Mouse (Mus musculus): ENCODE results near the gene Rnls.

DNA sequence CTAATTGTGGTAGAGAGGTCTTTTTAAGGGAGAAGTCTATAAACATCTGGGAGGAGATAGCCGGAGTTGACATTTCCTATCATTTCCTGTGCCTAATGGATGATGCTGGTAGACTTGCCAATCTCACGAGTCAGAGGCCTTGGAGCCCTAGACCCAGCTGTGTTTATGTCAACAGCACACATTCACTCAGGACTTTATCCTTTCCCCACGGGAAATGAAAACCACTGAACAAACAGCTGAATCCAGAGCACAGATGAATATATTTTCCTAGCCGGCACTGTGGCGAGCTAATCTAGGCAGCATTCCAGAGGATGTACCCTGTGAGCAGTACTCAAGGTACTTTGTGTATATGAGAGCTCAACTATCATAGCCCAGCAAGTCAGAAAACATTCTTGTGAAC is 138.2 kb downstream of the Rnls start:
- no peak for TF ChIP-seq POLR2AphosphoS2 (IDR thresholded peaks at IDR 0.05; ENCODE audit: low read length)
- TF ChIP-seq CTCF (IDR thresholded peaks at IDR 0.05 in 2 of 3, conservative IDR thresholded peaks at IDR 0.05 in 1 of 3; ENCODE audit: control insufficient read depth in 1 of 3, insufficient read depth in 1 of 3, low read depth in 2 of 3, low read length in 3 of 3, poor library complexity in 1 of 3, severe bottlenecking in 1 of 3) = no peak
- no peak for TF ChIP-seq POLR2A (IDR thresholded peaks at IDR 0.05; ENCODE audit: control insufficient read depth in 1 of 2, insufficient read depth in 1 of 2, low read depth in 1 of 2, low read length in 2 of 2, poor library complexity in 1 of 2)
- no peak for TF ChIP-seq SMC3 (IDR thresholded peaks at IDR 0.05; ENCODE audit: low read depth, low read length)
- TF ChIP-seq POLR2AphosphoS5 (IDR thresholded peaks at IDR 0.05; ENCODE audit: borderline replicate concordance, low read depth, low read length) = no peak
- TF ChIP-seq TAL1 (IDR thresholded peaks at IDR 0.05; ENCODE audit: low read length) = no peak
- TF ChIP-seq ZC3H11A (IDR thresholded peaks at IDR 0.05; ENCODE audit: low read depth, low read length) = no peak
